Mouse (Mus musculus) kidney, adult 2 months (tissue): Measurements from ENCODE around the gene Sowaha. TPM values are rescaled to one million over a fixed set of nuclear protein-coding genes. Genes with fewer than 3 reads are reported as not detected.

ENCODE experiments used
- DNase-seq: peaks from one replicate; pipeline ENCODE4 v3.0.0; 2021
- H3K27ac ChIP-seq: fragments of 200-500 bp; 2 replicates; pipeline ENCODE4 v1.5.1; 2012; ENCODE audit warnings: low read depth, low read length, control low read depth, inconsistent platforms; ENCODE audit not compliant: insufficient read depth
- H3K27me3 ChIP-seq: fragments of 200-500 bp; replicated peaks from 2 replicates; pipeline ENCODE4 v1.6.1; 2012; ENCODE audit warnings: mild to moderate bottlenecking, moderate library complexity, low read length, inconsistent platforms; ENCODE audit not compliant: control insufficient read depth, insufficient read depth
- H3K36me3 ChIP-seq: fragments of 200-500 bp; 2 replicates; pipeline ENCODE4 v1.6.1; 2012; ENCODE audit warnings: mild to moderate bottlenecking, moderate library complexity, low read length, inconsistent platforms; ENCODE audit not compliant: control insufficient read depth, insufficient read depth
- H3K4me1 ChIP-seq: fragments of 200-500 bp; 2 replicates; pipeline ENCODE4 v1.6.1; 2011; ENCODE audit warnings: low read length; ENCODE audit not compliant: control insufficient read depth, insufficient read depth
- H3K4me3 ChIP-seq: fragments of 200-500 bp; 2 replicates; pipeline ENCODE4 v1.5.1; 2011; ENCODE audit warnings: mild to moderate bottlenecking, low read depth, low read length, control low read depth; ENCODE audit not compliant: insufficient read depth
- CTCF ChIP-seq: fragments of 200-500 bp; conservative IDR thresholded peaks from 2 replicates; pipeline ENCODE4 v1.5.1; 2011; ENCODE audit warnings: low read depth, mild to moderate bottlenecking, control low read depth, low read length, moderate library complexity, mixed read lengths; ENCODE audit not compliant: insufficient read depth, insufficient read length
- POLR2A ChIP-seq: fragments of 200-500 bp; IDR thresholded peaks from one replicate; pipeline ENCODE4 v1.6.1; 2011; ENCODE audit warnings: low read depth, low read length, control low read depth
- WGBS: fragments of 180-500 bp; shearing (Covaris S2); methylation state at CpG from one replicate; pipeline ENCODE4 v1.1.7; 2018; 5-methylcytosine and 5-hydroxymethylcytosine counted together
- polyA plus RNA-seq: library from polyadenylated mRNA; depleted of rRNA; stranded (reverse); fragments of >200 nt; gene quantifications from 2 replicates; pipeline ENCODE4 v1.2.3, GENCODE M21; 2012

Sowaha gene
- polyA plus RNA-seq, 1 experiment = 0.84 TPM

DNA sequence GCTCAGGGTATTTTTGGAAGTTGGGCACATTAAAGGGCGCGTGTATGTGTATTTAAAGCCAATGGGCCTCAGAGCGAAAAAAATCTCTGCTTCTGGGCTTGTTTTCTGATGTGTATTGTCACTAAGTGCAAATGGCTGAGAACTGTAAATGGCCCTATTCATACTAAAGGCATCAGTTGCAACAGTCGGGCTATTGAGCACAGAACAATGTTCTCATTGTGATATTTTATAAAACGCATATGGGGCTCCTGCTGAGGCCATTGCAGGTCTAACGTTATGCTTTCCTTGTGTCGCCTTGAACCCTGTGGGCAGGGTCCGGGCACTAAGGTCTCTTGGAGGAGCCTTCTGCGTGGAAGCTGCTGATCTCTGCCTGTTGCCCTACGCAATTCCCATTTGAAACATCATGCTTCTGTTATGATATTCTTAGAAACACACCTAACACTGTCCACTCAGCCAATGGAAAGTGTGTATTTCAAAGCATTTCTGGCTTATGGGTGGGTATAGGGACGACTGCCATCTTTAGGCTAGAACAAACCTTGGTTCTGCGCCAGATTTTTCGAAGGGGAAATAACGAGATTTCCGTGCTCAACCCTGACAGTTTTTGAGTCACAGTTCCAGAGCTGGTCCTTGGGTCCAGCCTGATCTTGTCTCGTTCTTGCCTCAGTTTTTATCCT lies 10.6 kb downstream of the Sowaha start:
- WGBS = 44% methylated on average over 16 of the region's 16 CpGs
- Histone ChIP-seq H3K27ac (no peak overlapping the region), H3K4me1 (0 out of 2 replicates have a peak, but pooled peaks cover 2% of the 10 kb centered on the region), H3K4me3 (no peak overlapping the region), H3K27me3 (no peaks in the 10 kb centered on the region), H3K36me3 (no peaks in the 10 kb centered on the region)
- DNase-seq = no peak
- TF ChIP-seq CTCF (no peak), POLR2A (no peak)

DNA sequence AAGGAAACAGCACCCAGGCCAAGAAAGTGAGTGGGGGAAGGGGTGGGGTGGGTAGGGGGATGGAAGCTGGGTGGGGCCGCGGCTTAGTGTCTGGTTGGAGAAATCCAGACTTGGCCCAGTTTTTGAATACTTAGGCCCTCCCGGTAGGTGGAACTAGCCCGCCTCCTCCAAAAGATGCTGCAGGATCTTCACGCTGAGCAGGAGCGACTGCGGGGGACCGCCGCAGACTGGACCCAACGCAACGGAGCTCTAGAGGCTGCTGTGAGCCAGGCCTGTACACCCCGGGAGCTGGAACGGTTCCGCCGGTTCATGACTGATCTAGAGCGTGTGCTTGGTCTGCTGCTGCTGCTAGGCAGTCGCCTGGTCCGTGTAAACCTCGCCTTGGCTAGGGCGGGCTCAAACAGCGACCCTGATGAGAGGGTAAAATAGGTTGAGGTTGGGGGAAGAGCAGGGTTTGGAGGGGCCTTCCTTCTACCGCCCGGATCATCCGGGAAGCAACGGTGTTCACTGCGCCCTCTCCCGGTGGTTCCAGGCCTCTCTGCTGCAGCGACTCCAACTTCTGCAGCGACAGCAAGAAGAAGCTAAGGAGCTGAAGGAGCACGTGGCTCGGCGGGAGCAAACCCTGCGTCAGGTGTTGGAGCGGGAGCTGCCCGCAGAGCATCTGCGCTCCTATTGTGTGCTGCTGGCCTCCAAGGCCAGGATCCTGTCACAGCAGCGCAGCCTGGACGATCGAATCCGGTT lies 13.7 kb downstream of the Sowaha start:
- no peak overlapping the region for H3K27ac ChIP-seq
- WGBS = 13% methylated on average over 40 of the region's 40 CpGs
- peak overlapping the region; percentile 38 for H3K4me3 ChIP-seq
- TF ChIP-seq POLR2A (no peak), CTCF (peak; percentile 69)
- H3K36me3 ChIP-seq = no peaks in the 10 kb centered on the region
- H3K27me3 ChIP-seq = no peaks in the 10 kb centered on the region
- peak; percentile 78 for DNase-seq
- peaks cover 5% of the 10 kb centered on the region; the same call in 1 of the 2 replicates for H3K4me1 ChIP-seq

DNA sequence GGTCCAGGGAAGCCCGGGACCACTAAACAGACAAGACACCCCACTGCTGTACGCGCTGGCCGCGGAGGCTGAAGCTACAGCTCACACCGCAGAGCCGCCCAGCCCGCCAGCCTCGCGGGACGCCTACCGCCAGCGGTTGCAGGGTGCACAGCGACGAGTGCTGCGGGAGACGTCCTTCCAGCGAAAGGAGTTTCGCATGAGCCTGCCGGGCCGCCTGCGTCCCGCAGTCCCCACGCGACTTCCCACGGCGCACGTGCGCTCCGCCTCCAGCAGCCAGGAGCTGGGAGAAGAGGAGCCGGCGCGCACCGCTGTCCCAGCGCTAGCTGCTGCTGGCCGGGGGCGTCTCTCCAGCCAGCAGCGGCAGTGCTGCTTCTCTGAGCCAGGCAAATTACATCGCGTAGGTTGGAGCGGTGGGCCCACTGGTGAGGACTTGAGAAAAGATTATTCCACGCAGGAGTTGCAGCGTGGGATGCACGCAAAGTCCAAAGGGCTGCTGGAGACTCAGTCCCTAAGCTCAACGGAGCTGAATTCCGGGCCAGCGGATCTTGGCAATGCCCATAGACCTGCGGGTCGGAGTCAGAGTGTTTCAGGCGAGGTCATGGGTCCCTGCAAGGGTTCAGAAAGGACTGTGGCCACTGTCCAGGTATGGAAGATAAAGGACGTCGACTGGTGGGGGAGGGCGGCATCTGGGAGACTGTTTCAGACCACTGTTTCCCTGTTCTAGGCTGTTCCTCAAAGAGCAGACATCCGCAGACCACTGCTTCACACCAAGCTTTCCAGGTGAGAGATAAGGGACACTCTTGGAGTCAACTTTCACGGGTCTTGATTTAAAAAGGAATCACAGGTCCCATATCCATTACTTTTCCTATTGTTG lies 16.3 kb downstream of the Sowaha start:
- no peaks in the 10 kb centered on the region for H3K27me3 ChIP-seq
- peaks cover 6% of the 10 kb centered on the region; the same call in 1 of the 2 replicates for H3K4me1 ChIP-seq
- H3K36me3 ChIP-seq = no peaks in the 10 kb centered on the region
- DNase-seq = peak; percentile 54
- no peak overlapping the region for H3K27ac ChIP-seq
- WGBS = 9% methylated on average over 55 of the region's 55 CpGs
- TF ChIP-seq POLR2A = no peak
- no peak for TF ChIP-seq CTCF
- H3K4me3 ChIP-seq = peak overlapping the region; percentile 15; the same call in 1 of the 2 replicates

DNA sequence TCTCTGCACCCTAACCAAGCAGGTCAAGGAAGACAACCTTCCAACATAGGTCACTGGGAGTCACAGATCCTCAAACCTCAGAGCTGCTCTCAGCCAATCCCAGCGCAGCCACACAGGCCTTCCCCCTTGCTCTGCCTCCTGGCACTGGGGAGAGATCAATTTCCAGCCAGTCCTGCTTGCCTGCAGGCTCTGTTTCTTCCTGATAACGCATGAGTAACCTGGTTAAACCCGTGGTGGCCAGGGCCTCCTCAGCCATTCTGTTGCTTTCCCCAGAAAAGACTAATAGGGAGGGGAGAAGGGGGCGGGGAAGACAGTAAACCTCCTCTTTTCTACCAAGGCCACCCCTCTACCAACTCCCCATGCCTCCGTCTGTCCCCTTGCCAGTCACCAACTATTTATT lies 18.3 kb downstream of the Sowaha start:
- DNase-seq = peak; percentile 67
- no peaks in the 10 kb centered on the region for H3K36me3 ChIP-seq
- 40% methylated on average over 5 of the region's 5 CpGs for WGBS
- no peak overlapping the region for H3K4me3 ChIP-seq
- no peaks in the 10 kb centered on the region for H3K27me3 ChIP-seq
- peaks cover 6% of the 10 kb centered on the region; the same call in 1 of the 2 replicates for H3K4me1 ChIP-seq
- TF ChIP-seq CTCF = no peak
- no peak for TF ChIP-seq POLR2A
- H3K27ac ChIP-seq = no peak overlapping the region

DNA sequence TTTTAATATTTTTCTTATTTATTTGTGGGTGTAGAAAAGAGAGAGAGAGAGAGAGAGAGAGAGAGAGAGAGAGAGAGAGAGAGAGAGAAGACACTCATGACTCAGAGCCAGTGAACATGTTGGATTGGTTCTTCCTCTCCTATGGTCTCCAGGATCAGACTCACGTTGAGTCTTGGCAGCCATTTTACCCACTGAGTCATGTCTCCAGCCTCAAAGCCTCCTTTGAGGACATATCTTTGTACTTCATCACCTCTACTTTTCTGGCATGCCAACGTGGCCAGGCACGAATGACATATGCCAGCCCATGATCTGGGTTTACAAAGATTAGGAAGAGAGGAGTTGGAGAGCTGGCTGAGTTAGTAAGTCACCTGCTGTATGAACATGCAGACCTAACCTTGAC lies 19.9 kb downstream of the Sowaha start:
- WGBS = 87% methylated on average over 3 of the region's 3 CpGs
- no peak for DNase-seq
- H3K4me1 ChIP-seq = peaks cover 4% of the 10 kb centered on the region; the same call in 1 of the 2 replicates
- H3K4me3 ChIP-seq = no peak overlapping the region
- no peaks in the 10 kb centered on the region for H3K27me3 ChIP-seq
- H3K27ac ChIP-seq = no peak overlapping the region
- TF ChIP-seq CTCF (no peak), POLR2A (no peak)
- no peaks in the 10 kb centered on the region for H3K36me3 ChIP-seq

DNA sequence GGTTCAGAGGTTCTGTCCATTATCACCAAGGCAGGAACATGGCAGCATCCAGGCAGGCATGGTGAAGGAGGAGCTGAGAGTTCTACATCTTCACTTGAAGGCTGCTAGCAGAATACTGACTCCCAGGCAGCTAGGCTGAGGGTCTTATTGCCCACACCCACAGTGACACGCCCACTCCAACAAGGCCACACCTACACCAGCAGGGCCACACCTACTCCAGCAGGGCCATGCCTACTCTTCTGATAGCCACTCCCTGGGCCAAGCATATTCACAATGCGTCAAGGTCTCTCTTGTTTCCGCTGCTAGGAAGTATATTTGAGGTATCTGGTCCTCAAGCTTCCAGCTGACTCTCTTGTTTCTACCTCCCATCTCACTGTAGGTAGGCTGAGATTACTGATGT lies 21.1 kb downstream of the Sowaha start:
- peaks cover 4% of the 10 kb centered on the region; the same call in 1 of the 2 replicates for H3K4me1 ChIP-seq
- no peaks in the 10 kb centered on the region for H3K36me3 ChIP-seq
- no peak overlapping the region for H3K4me3 ChIP-seq
- 71% methylated on average over 3 of the region's 3 CpGs for WGBS
- H3K27ac ChIP-seq = no peak overlapping the region
- TF ChIP-seq POLR2A (no peak), CTCF (no peak)
- H3K27me3 ChIP-seq = no peaks in the 10 kb centered on the region
- no peak for DNase-seq

DNA sequence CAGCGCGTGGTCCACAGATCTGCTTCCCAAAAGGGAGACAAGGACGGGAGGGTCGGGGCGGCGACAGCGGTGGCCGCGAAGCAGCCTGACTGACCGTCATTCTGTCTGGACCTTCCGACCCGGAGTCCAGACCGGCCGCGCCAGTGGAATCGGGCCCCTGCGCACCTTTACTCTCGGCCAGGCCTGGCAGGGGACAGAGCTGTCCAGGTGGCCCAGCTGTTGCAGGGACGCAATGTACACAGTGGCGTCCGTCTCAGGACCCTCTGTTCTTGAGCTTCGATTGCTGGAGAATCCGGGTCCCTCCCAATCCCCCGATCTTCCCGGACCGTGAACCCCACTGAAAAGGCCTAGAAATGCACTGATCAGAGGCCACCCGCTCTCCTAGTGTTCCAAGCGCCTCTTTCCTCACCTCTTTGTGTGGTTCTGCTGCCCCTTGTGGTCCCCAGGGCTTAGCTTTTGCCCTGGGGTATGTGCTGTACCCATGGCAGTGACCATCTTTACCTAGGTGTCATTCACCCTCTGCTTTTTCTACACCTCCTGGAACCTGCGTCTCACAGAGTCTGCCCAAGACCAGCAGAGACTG lies 22.6 kb downstream of the Sowaha start:
- WGBS = 19% methylated on average over 29 of the region's 29 CpGs
- peak; percentile 21 for DNase-seq
- Histone ChIP-seq H3K4me1 (peaks cover 4% of the 10 kb centered on the region; the same call in 1 of the 2 replicates), H3K27ac (no peak overlapping the region), H3K27me3 (no peaks in the 10 kb centered on the region), H3K4me3 (peak overlapping the region; percentile 64), H3K36me3 (no peaks in the 10 kb centered on the region)
- TF ChIP-seq CTCF = peak; percentile 37; the same call in 1 of the 2 replicates
- no peak for TF ChIP-seq POLR2A
